Mouse (Mus musculus) hindbrain, embryonic 10.5 days (tissue): ENCODE data around the gene Stat5b. TPM values are rescaled to one million over a fixed set of nuclear protein-coding genes. Genes with fewer than 3 reads are reported as not detected.

Experiments used
- DNase-seq: peaks from one replicate; pipeline ENCODE4 v3.0.0-alpha.2; 2017; ENCODE audit warnings: low spot score
- H3K27ac ChIP-seq: fragments of 300-500 bp; sonication (generic); 2 replicates; pipeline ENCODE4 v1.5.1; 2016; ENCODE audit warnings: mild to moderate bottlenecking, moderate library complexity
- H3K27me3 ChIP-seq: fragments of 300-500 bp; sonication (generic); 2 replicates; pipeline ENCODE4 v1.6.1; 2016; ENCODE audit warnings: mild to moderate bottlenecking; ENCODE audit not compliant: poor library complexity, insufficient read depth, severe bottlenecking
- H3K36me3 ChIP-seq: fragments of 300-500 bp; sonication (generic); 2 replicates; pipeline ENCODE4 v1.6.1; 2016; ENCODE audit warnings: mild to moderate bottlenecking, moderate library complexity
- H3K4me1 ChIP-seq: fragments of 300-500 bp; sonication (generic); replicated peaks from 2 replicates; pipeline ENCODE4 v1.6.1; 2016; ENCODE audit warnings: mild to moderate bottlenecking
- H3K4me3 ChIP-seq: fragments of 300-500 bp; sonication (generic); 2 replicates; pipeline ENCODE4 v1.5.1; 2016; ENCODE audit warnings: mild to moderate bottlenecking, moderate library complexity
- H3K9me3 ChIP-seq: fragments of 300-500 bp; sonication (generic); 2 replicates; pipeline ENCODE4 v1.6.1; 2016; ENCODE audit warnings: mild to moderate bottlenecking, moderate library complexity
- WGBS: fragments of 180-500 bp; shearing (Covaris S2); methylation state at CpG from one replicate; pipeline ENCODE4 v1.1.7; 2016; 5-methylcytosine and 5-hydroxymethylcytosine counted together
- polyA plus RNA-seq: library from polyadenylated mRNA; unstranded; fragments of >200 nt; fragmentation: Nextera tagmentation; extraction: Ambion mirVana; gene quantifications from 2 replicates; pipeline ENCODE4 v1.2.1, GENCODE M21; 2016

Stat5b gene
- polyA plus RNA-seq, 1 experiment from 2014 or later, result 14.8 TPM

GRCm38 (mm10) chr11:100887764-100888163 lies 37.2 kb upstream of the Stat5b start:
- no peak for DNase-seq
- H3K27ac ChIP-seq, result no peak overlapping the region
- peaks cover 6% of the 10 kb centered on the region; the same call in 1 of the 2 replicates for H3K36me3 ChIP-seq
- H3K27me3 ChIP-seq, result no peaks in the 10 kb centered on the region
- no peaks in the 10 kb centered on the region for H3K9me3 ChIP-seq
- WGBS, result 70% methylated on average over 3 of the region's 3 CpGs
- no peak overlapping the region for H3K4me3 ChIP-seq
- H3K4me1 ChIP-seq, result peaks cover 7% of the 10 kb centered on the region; the same call in 1 of the 2 replicates

- no peaks in the 10 kb centered on the region for H3K27me3 ChIP-seq
- WGBS, result 85% methylated on average over 4 of the region's 4 CpGs
- H3K4me1 ChIP-seq, result peaks cover 7% of the 10 kb centered on the region; the same call in 1 of the 2 replicates
- DNase-seq, result no peak
- peaks cover 6% of the 10 kb centered on the region; the same call in 1 of the 2 replicates for H3K36me3 ChIP-seq
- no peaks in the 10 kb centered on the region for H3K9me3 ChIP-seq
- H3K4me3 ChIP-seq, result no peak overlapping the region
- H3K27ac ChIP-seq, result no peak overlapping the region
Observed at GRCm38 (mm10) chr11:100887236-100887635, 36.7 kb upstream of the Stat5b start.

- H3K27ac ChIP-seq, result peak overlapping the region; percentile 40; the same call in 1 of the 2 replicates
- no peaks in the 10 kb centered on the region for H3K27me3 ChIP-seq
- peaks cover 6% of the 10 kb centered on the region; the same call in 1 of the 2 replicates for H3K36me3 ChIP-seq
- H3K4me3 ChIP-seq, result no peak overlapping the region
- no peak for DNase-seq
- 60% methylated on average over 8 of the region's 8 CpGs for WGBS
- no peaks in the 10 kb centered on the region for H3K9me3 ChIP-seq
- H3K4me1 ChIP-seq, result peaks cover 11% of the 10 kb centered on the region; the same call in 1 of the 2 replicates
Observed at GRCm38 (mm10) chr11:100886188-100886740, 35.7 kb upstream of the Stat5b start.

GRCm38 (mm10) chr11:100885472-100885871 lies 34.9 kb upstream of the Stat5b start:
- DNase-seq, result no peak
- H3K4me1 ChIP-seq, result peaks cover 11% of the 10 kb centered on the region; the same call in 1 of the 2 replicates
- H3K27me3 ChIP-seq, result no peaks in the 10 kb centered on the region
- H3K36me3 ChIP-seq, result peaks cover 6% of the 10 kb centered on the region; the same call in 1 of the 2 replicates
- H3K9me3 ChIP-seq, result no peaks in the 10 kb centered on the region
- no peak overlapping the region for H3K4me3 ChIP-seq
- H3K27ac ChIP-seq, result no peak overlapping the region

- DNase-seq, result no peak
Observed at GRCm38 (mm10) chr11:100883640-100884039, 33.1 kb upstream of the Stat5b start.

GRCm38 (mm10) chr11:100879321-100880078 lies 29.0 kb upstream of the Stat5b start:
- no peak overlapping the region for H3K4me3 ChIP-seq
- 0 out of 2 replicates have a peak, but pooled peaks cover 4% of the 10 kb centered on the region for H3K4me1 ChIP-seq
- H3K27ac ChIP-seq, result no peak overlapping the region
- no peaks in the 10 kb centered on the region for H3K27me3 ChIP-seq
- DNase-seq, result no peak
- no peaks in the 10 kb centered on the region for H3K9me3 ChIP-seq
- 82% methylated on average over 15 of the region's 15 CpGs for WGBS
- H3K36me3 ChIP-seq, result no peaks in the 10 kb centered on the region

More at GRCm38 (mm10) chr11:100883640-100884039, 33.1 kb upstream of the Stat5b start:
- H3K36me3 ChIP-seq, result 0 out of 2 replicates have a peak, but pooled peaks cover 6% of the 10 kb centered on the region
- no peaks in the 10 kb centered on the region for H3K9me3 ChIP-seq
- no peak overlapping the region for H3K27ac ChIP-seq
- H3K4me1 ChIP-seq, result peaks cover 11% of the 10 kb centered on the region; the same call in 1 of the 2 replicates
- WGBS, result 89% methylated on average over 10 of the region's 10 CpGs
- H3K27me3 ChIP-seq, result no peaks in the 10 kb centered on the region
- H3K4me3 ChIP-seq, result no peak overlapping the region

GRCm38 (mm10) chr11:100875761-100876160 lies 25.2 kb upstream of the Stat5b start:
- DNase-seq, result no peak
- WGBS, result 80% methylated on average over 3 of the region's 3 CpGs
- Histone ChIP-seq H3K27me3 (peaks cover 3% of the 10 kb centered on the region; the same call in 1 of the 2 replicates), H3K4me3 (no peak overlapping the region), H3K27ac (no peak overlapping the region), H3K9me3 (no peaks in the 10 kb centered on the region), H3K4me1 (0 out of 2 replicates have a peak, but pooled peaks cover 4% of the 10 kb centered on the region), H3K36me3 (no peaks in the 10 kb centered on the region)

GRCm38 (mm10) chr11:100870968-100871350 lies 20.4 kb upstream of the Stat5b start:
- no peak for DNase-seq
- Histone ChIP-seq H3K27me3 (peaks cover 3% of the 10 kb centered on the region; the same call in 1 of the 2 replicates), H3K4me3 (no peak overlapping the region), H3K27ac (no peak overlapping the region), H3K36me3 (no peaks in the 10 kb centered on the region), H3K4me1 (0 out of 2 replicates have a peak, but pooled peaks cover 4% of the 10 kb centered on the region), H3K9me3 (no peaks in the 10 kb centered on the region)
- 84% methylated on average over 8 of the region's 8 CpGs for WGBS

- Histone ChIP-seq H3K27me3 (peaks cover 3% of the 10 kb centered on the region; the same call in 1 of the 2 replicates), H3K36me3 (no peaks in the 10 kb centered on the region), H3K4me3 (no peak overlapping the region), H3K4me1 (0 out of 2 replicates have a peak, but pooled peaks cover 4% of the 10 kb centered on the region), H3K9me3 (no peaks in the 10 kb centered on the region), H3K27ac (no peak overlapping the region)
- no peak for DNase-seq
- WGBS, result 86% methylated on average over 10 of the region's 10 CpGs
Observed at GRCm38 (mm10) chr11:100870256-100870967, 19.9 kb upstream of the Stat5b start.

GRCm38 (mm10) chr11:100865618-100866017 lies 15.1 kb upstream of the Stat5b start:
- Histone ChIP-seq H3K9me3 (no peaks in the 10 kb centered on the region), H3K4me3 (no peak overlapping the region), H3K27ac (no peak overlapping the region), H3K27me3 (peaks cover 31% of the 10 kb centered on the region), H3K36me3 (no peaks in the 10 kb centered on the region), H3K4me1 (peaks cover 2% of the 10 kb centered on the region)
- no peak for DNase-seq
- 89% methylated on average over 7 of the region's 7 CpGs for WGBS

- no peak overlapping the region for H3K27ac ChIP-seq
- no peak for DNase-seq
- H3K4me3 ChIP-seq, result no peak overlapping the region
- no peaks in the 10 kb centered on the region for H3K9me3 ChIP-seq
- peaks cover 14% of the 10 kb centered on the region for H3K4me1 ChIP-seq
- H3K36me3 ChIP-seq, result no peaks in the 10 kb centered on the region
- WGBS, result 91% methylated on average over 10 of the region's 10 CpGs
- peaks cover 56% of the 10 kb centered on the region for H3K27me3 ChIP-seq
Observed at GRCm38 (mm10) chr11:100863141-100863540, 12.6 kb upstream of the Stat5b start.

GRCm38 (mm10) chr11:100861836-100862235 lies 11.3 kb upstream of the Stat5b start:
- Histone ChIP-seq H3K27me3 (peaks cover 66% of the 10 kb centered on the region), H3K4me1 (peaks cover 14% of the 10 kb centered on the region), H3K36me3 (no peaks in the 10 kb centered on the region), H3K4me3 (no peak overlapping the region), H3K27ac (no peak overlapping the region), H3K9me3 (no peaks in the 10 kb centered on the region)
- no peak for DNase-seq
- WGBS, result 32% methylated on average over 3 of the region's 3 CpGs
